Mouse (Mus musculus) adrenal gland, adult 2 months (tissue): ENCODE results near the gene Prrx1. TPM values are rescaled to one million over a fixed set of nuclear protein-coding genes. Genes with fewer than 3 reads are reported as not detected.

Experiments
- DNase-seq: peaks from one replicate; pipeline ENCODE4 v3.0.0; 2021
- polyA plus RNA-seq: library from polyadenylated mRNA; depleted of rRNA; stranded (reverse); fragments of >200 nt; gene quantifications from 2 replicates; pipeline ENCODE4 v1.2.3, GENCODE M21; 2012; rRNA removed
- total RNA-seq, 2 experiments: library from RNA; stranded (reverse); gene quantifications; 2 replicates each; pipeline ENCODE4 v1.2.3; 2021

The Prrx1 gene
- total and polyA plus RNA-seq, 3 experiments, result 1.5 to 10.3 (median 8.9) TPM

DNA sequence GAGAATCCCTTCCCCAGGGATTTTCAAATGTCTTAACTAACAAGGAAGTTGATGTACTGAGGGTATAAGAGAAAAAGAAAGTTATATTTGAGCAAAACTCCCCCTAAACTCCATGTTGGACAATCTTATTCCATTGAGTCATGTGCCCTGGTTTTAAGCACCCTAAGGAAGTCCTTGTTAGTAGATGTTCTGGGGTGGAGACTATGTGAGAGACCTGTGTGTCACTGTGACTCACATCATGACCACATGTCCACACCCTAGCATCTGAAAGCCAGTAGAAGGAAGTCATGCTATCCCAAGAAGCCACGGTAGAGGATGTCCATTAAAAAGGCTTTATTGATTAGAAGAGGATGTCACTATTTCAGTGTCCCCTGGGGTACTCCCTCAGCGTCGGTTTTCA is 40.4 kb downstream of the Prrx1 start:
- no peak for DNase-seq

- no peak for DNase-seq
Observed at GRCm38 (mm10) chr1:163266853-163267538, 46.5 kb downstream of the Prrx1 start.

DNA sequence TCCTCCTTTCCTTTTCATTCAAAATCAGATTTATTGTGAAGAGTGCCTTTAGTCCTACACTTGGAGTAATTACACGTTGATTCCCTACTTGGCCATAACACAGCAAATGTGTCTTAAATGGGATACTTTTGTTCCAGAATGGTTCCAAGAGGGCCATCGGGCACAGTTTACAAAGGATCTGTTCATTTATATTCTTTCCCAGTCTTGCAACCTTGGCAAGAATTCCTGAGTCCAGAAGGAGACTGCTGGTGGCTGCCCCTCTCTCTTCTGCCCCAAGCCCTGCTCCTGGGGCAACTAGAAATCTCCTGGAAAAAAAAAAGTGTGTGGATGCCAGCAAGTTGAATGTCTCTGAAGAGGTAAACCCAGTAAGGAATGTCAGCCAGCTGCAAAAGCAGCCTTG is 56.2 kb downstream of the Prrx1 start:
- no peak for DNase-seq

GRCm38 (mm10) chr1:163255884-163256283 is 57.6 kb downstream of the Prrx1 start:
- DNase-seq, result no peak

- DNase-seq, result no peak
Observed at GRCm38 (mm10) chr1:163252796-163253195, 60.7 kb downstream of the Prrx1 start.

GRCm38 (mm10) chr1:163252331-163252730 is 61.2 kb downstream of the Prrx1 start:
- DNase-seq, result no peak

DNA sequence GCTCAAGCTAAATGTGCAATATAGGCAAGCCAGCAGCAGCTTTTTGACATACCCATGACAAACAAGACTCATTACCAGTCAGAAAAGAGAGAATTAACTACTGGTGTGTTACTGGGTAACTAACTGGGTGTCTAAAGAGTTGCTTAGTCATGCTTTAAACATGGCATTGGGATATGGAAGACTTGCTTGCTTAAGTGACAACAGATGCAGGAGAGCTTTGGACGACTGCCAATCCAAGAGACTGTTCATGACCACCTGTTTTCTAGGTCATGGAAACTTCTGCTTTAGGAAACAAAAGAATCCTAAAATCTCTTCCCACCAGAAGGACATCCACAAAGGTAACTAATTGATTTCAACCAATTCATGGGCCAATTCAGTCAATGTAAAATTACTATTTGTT is 61.7 kb downstream of the Prrx1 start:
- no peak for DNase-seq

GRCm38 (mm10) chr1:163238950-163239349 is 74.6 kb downstream of the Prrx1 start:
- DNase-seq, result no peak

DNA sequence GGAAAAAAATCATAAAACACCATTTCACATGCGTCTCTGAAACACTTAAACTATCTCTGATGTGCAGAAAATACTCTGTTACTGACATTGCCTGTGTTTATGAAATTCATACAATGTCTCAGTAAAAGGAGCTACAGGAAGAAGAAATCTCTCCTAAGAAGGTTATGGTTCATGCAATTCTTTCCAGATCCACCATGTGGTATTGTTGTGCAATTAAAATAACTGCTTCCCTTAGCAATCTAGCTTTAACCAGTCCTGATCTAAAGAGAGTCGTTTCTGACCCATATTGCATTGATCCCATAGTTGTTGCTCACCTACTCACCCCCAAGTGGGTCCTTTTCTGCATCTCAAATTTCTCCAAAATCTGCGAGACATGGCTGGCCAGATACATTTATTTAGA is 82.3 kb downstream of the Prrx1 start:
- no peak for DNase-seq

DNA sequence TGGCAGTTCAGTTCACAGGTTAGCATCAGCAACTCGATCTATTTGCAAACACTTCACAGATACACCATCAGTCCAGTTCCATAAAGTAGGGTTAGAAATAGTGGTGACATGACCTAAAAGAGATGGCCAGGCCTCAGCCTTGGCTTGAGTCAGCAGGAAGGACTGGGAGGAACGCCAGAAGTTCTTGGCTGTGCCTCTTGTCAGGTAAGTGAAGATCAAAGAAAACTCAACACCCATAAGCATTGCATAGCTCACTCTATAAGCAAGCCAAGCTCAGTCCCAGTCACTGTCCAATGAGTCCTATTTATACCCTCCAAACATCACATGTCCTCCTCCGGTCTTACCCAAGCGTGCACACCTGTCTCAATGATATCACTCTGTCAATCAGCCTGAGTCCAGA is 87.2 kb downstream of the Prrx1 start:
- no peak for DNase-seq

DNA sequence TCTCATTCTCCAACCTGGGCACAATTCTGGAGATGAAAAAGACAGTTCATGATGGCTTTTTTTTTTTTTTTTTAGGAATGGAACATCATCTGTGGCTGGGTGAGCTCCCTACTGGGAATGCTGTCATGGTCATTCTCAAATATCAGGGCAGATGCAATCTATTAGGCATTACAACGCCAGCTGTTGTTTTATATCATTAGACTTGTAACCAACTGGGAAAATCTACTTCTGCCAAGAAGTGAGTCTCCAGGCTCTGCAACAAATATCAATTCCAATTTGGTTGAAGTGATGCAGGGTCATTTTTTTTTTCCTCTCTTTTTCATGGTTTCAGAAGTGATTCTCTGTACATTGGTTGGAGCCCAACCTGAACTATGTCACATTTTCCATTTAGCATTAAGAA is 91.7 kb downstream of the Prrx1 start:
- DNase-seq, result no peak

DNA sequence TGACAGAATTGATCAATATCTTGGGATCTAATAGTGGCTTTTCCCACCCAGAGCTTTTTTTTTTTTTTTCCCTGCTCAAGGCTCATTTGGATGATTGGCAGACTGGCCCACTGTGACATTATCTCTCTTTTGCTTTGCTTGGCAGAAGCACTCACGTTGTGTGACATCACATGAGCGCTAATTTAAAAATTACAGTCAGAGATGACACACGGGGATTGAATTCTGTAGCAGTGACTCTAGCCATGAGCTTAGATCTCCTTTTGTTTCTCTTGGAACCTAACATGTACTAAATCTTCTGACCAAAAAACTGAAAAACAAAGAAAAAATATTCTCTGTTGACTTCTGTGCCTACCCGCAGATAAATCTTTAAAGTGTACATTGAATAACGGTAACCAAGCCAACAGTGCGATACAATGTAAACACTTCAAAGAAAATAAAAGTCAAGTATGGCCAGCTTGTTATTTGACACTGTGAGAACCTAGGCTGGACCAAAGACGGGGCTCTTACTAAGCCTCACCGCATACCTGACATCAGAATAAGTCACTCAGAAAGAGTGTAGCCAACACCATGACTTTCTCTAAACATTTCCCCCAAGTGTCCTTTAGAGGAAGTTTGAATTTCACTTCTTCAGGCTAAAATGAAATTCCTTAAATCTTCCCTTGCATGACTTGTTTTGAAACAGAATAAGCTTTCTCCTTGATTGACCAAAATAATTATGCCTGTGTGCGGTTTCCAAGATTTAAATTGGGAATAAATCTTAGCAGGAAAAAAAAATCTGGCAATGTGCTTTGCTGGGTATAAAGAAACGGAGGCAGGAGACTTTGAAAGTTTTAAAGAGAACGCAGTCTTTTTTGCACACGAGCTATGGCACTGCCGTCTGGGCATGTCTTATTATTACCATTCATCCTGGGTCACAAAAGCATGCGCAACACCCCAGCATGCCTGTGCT is 104.3 kb downstream of the Prrx1 start:
- no peak for DNase-seq

GRCm38 (mm10) chr1:163198767-163199166 is 114.7 kb downstream of the Prrx1 start:
- no peak for DNase-seq

DNA sequence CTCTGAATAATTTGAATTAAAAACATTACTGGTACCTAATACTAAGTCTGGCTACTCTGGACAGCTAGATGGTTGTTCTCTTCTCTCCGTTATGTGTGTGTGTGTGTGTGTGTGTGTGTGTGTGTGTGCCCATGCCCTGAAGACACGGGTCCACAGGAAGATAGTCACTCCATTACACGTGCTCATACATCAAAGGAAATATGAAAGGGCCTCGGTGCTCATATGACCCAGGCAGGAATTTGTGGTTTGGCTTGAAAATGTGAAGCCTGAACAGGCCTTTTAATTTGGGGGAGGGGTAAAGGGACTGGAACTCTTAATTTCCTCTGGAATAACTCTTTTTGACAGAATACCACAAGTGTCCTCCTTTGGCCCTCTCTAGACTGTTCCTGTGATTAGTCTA is 115.5 kb downstream of the Prrx1 start:
- DNase-seq, result no peak

Other genes with a start within 250 kb of the Prrx1 start
- gene Mroh9, start 228.0 kb downstream of the Prrx1 start, total RNA-seq, result not detected
- gene Mroh9, start 228.0 kb downstream of the Prrx1 start, polyA plus RNA-seq, result not detected in 2 replicates
- gene Gorab, start 90.0 kb upstream of the Prrx1 start, total RNA-seq, result 10 to 100 TPM in 1 of 2 experiments, 1 to 10 TPM in 1; 9.9 to 15.2 TPM
- gene Gorab, start 90.0 kb upstream of the Prrx1 start, polyA plus RNA-seq, result 0.88 and 1.0 TPM in 2 replicates